Mouse (Mus musculus) heart, embryonic 11.5 days (tissue): Measurements from ENCODE around the gene Dennd5a. TPM values are rescaled to one million over a fixed set of nuclear protein-coding genes. Genes with fewer than 3 reads are reported as not detected.

Experiments used
- ATAC-seq: fragments of 200-750 bp; cut with Nextera tagmentation; replicated peaks from 2 replicates; pipeline ENCODE4 v1.8.0; 2017; ENCODE audit warnings: moderate library complexity; ENCODE audit not compliant: insufficient number of reproducible peaks, low FRiP score, low TSS enrichment
- H3K27ac ChIP-seq: fragments of 300-500 bp; sonication (generic); 2 replicates; pipeline ENCODE4 v1.5.1; 2014; ENCODE audit warnings: mild to moderate bottlenecking, low read depth, low read length
- H3K27me3 ChIP-seq: fragments of 300-500 bp; sonication (generic); 2 replicates; pipeline ENCODE4 v1.6.1; 2014; ENCODE audit warnings: mild to moderate bottlenecking, low read length, mixed read lengths; ENCODE audit not compliant: control insufficient read depth, insufficient read depth
- H3K36me3 ChIP-seq: fragments of 300-500 bp; sonication (generic); 2 replicates; pipeline ENCODE4 v1.6.1; 2014; ENCODE audit warnings: mild to moderate bottlenecking, low read length, moderate library complexity, mixed read lengths; ENCODE audit not compliant: control insufficient read depth, insufficient read depth
- H3K4me1 ChIP-seq: fragments of 300-500 bp; sonication (generic); 2 replicates; pipeline ENCODE4 v1.6.1; 2014; ENCODE audit warnings: low read length; ENCODE audit not compliant: control insufficient read depth, insufficient read depth
- H3K4me2 ChIP-seq: fragments of 300-500 bp; sonication (generic); 2 replicates; pipeline ENCODE4 v1.6.1; 2014; ENCODE audit warnings: mild to moderate bottlenecking, moderate library complexity
- H3K4me3 ChIP-seq: fragments of 300-500 bp; sonication (generic); 2 replicates; pipeline ENCODE4 v1.5.1; 2014; ENCODE audit warnings: low read depth, low read length
- H3K9ac ChIP-seq: fragments of 300-500 bp; sonication (generic); 2 replicates; pipeline ENCODE4 v1.6.1; 2014; ENCODE audit warnings: mild to moderate bottlenecking, low read depth, low read length, moderate library complexity
- H3K9me3 ChIP-seq: fragments of 300-500 bp; sonication (generic); replicated peaks from 2 replicates; pipeline ENCODE4 v1.6.1; 2016; ENCODE audit warnings: low read length; ENCODE audit not compliant: control insufficient read depth
- WGBS: fragments of 180-500 bp; shearing (Covaris S2); extraction: QIAGEN DNeasy Blood & Tissue Kit; methylation state at CpG from one replicate; pipeline ENCODE4 v1.1.7; 2014; ENCODE audit not compliant: insufficient replicate concordance; 5-methylcytosine and 5-hydroxymethylcytosine counted together
- polyA plus RNA-seq: library from polyadenylated mRNA; unstranded; fragments of >200 nt; fragmentation: Nextera tagmentation; extraction: Ambion mirVana; gene quantifications from 2 replicates; pipeline ENCODE4 v1.2.1, GENCODE M21; 2014

Dennd5a gene
- polyA plus RNA-seq, 1 experiment from 2014 or later: 50.6 TPM

- ATAC-seq: no peak
- Histone ChIP-seq H3K4me3 (peak overlapping the region; percentile 92), H3K27me3 (no peaks in the 10 kb centered on the region), H3K9ac (peak overlapping the region; percentile 95), H3K9me3 (no peaks in the 10 kb centered on the region; the same call in 1 of the 2 replicates), H3K4me1 (peaks cover 20% of the 10 kb centered on the region), H3K36me3 (no peaks in the 10 kb centered on the region), H3K27ac (peak overlapping the region; percentile 90), H3K4me2 (peak overlapping the region; percentile 89)
- WGBS: 5% methylated on average over 18 of the region's 18 CpGs
Measured at GRCm38 (mm10) chr7:109958843-109959715, 1.2 kb downstream of the Dennd5a start.

DNA sequence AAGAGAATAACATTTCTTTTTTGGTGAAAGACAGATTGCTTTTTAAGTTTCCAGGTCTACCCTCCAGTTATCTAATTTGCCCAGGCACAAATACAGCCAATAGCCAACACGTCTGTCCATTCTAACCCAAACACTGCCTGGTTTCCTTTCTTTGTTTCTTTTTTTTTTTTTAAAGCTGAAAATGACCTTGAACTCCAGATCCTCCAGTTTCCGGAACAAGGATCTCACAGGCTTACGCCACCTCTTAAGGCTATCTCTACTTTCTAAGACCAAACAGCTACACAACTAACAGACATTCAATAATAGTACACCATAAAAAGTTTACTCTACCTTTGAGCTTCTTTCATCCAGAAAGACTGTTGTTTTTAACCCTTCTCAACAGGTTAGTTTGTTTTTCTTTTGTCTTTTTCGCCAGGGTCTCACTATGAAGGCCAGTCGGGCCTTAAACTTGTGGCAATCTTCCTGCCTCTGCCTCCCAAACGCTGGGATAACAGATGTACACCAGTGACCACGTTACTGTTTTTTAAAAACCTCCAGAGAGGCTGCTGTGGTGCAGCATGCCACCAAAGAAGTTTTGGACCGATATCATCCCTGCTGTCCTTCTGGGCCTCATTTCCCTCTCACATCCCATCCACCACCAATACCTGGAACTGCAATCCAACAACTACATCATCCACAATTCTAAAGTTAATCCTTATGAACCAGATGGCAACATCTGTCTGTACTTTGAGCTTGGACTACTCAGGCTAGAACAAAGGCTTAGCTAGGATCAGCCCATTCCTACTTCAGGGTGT, 2.1 kb downstream of the Dennd5a start:
- no peaks in the 10 kb centered on the region for H3K27me3 ChIP-seq
- H3K27ac ChIP-seq: 0 out of 2 replicates have a peak overlapping the region, but pooled peaks have one; percentile 10
- 59% methylated on average over 8 of the region's 8 CpGs for WGBS
- no peak for ATAC-seq
- H3K4me2 ChIP-seq: peak overlapping the region; percentile 89
- peak overlapping the region; percentile 92 for H3K4me3 ChIP-seq
- no peaks in the 10 kb centered on the region for H3K9me3 ChIP-seq
- H3K36me3 ChIP-seq: no peaks in the 10 kb centered on the region
- peaks cover 20% of the 10 kb centered on the region for H3K4me1 ChIP-seq
- H3K9ac ChIP-seq: peak overlapping the region; percentile 95

DNA sequence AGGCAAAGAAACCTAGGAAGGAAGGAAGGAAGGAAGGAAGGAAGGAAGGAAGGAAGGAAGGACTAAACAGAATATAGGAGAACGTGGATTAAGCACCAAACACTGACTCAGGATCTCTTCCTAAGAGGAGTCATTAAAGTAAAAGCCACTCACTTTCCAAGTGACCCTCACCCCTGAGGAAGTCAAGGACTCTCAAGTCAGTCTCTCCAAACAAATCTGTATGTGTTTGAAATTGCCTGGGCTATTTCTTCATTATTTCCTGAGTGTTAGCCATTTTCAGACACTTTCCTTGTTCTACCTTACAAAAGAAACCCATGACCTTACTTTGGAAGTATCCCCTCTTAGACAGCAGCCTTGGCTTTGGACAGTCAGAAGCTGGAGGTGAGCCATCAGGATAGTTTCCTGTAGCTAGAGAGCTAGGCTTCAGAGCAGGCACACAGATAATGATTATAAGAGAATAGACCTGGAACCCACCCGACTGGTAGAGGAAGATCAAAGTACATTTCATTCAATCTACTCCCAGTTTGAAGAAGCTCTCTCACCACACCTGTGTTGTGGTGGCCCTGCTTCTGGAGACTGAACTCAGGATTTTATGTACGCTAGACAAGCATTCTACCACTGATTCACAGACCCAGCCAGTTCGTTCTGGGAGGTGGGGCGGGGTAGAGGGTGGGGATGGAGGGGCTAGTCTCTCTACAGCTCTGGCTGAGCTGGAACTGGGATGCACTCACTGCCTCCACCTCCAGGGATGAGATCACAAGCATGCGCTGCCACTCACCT, 5.5 kb downstream of the Dennd5a start:
- ATAC-seq: no peak
- 49% methylated on average over 6 of the region's 6 CpGs for WGBS
- no peaks in the 10 kb centered on the region for H3K36me3 ChIP-seq
- no peak overlapping the region for H3K4me2 ChIP-seq
- H3K9me3 ChIP-seq: no peaks in the 10 kb centered on the region
- H3K27me3 ChIP-seq: no peaks in the 10 kb centered on the region
- H3K4me3 ChIP-seq: no peak overlapping the region
- no peak overlapping the region for H3K9ac ChIP-seq
- H3K27ac ChIP-seq: no peak overlapping the region
- peaks cover 25% of the 10 kb centered on the region for H3K4me1 ChIP-seq

- H3K36me3 ChIP-seq: no peaks in the 10 kb centered on the region
- ATAC-seq: no peak
- H3K27ac ChIP-seq: no peak overlapping the region
- H3K4me2 ChIP-seq: no peak overlapping the region
- H3K27me3 ChIP-seq: no peaks in the 10 kb centered on the region
- no peak overlapping the region for H3K9ac ChIP-seq
- H3K4me3 ChIP-seq: no peak overlapping the region
- H3K4me1 ChIP-seq: peaks cover 16% of the 10 kb centered on the region
- no peaks in the 10 kb centered on the region for H3K9me3 ChIP-seq
- WGBS: 80% methylated on average over 4 of the region's 4 CpGs
Measured at GRCm38 (mm10) chr7:109951297-109951696, 9.0 kb downstream of the Dennd5a start.

DNA sequence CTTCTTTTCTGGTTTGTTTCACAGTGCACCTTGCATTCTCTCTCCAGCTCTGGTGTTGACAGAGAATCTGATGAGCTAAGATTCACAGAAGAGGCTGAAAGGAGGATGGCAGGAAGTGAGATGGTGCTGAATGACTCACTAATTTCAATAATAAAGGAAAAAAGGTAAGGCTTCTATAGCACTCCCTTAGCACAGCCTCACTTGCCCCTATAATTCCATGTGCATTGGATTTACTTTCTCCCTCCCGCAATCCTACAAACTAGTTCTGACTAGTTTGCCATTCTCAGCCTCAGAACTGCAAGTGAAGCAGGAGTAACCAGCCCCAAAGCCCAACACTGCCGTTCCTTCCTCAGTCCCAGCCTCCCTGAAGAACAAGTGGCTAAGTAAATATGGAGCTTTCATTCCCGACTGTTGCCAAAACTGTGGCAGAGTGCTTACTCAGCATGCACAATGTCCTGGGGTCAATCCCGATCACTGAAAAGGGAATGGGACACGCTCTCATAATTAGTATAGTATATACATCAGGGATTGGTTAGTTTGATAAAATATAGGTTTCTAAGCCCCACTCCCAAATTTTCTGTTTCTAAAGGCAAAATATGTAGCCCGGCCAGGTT, 15.7 kb downstream of the Dennd5a start:
- Histone ChIP-seq H3K27ac (peak overlapping the region; percentile 47; the same call in 1 of the 2 replicates), H3K36me3 (no peaks in the 10 kb centered on the region), H3K27me3 (no peaks in the 10 kb centered on the region), H3K9me3 (no peaks in the 10 kb centered on the region), H3K9ac (no peak overlapping the region), H3K4me3 (no peak overlapping the region), H3K4me1 (peaks cover 19% of the 10 kb centered on the region), H3K4me2 (peak overlapping the region; percentile 29; the same call in 1 of the 2 replicates)
- 60% methylated on average over 6 of the region's 6 CpGs for WGBS
- no peak for ATAC-seq

DNA sequence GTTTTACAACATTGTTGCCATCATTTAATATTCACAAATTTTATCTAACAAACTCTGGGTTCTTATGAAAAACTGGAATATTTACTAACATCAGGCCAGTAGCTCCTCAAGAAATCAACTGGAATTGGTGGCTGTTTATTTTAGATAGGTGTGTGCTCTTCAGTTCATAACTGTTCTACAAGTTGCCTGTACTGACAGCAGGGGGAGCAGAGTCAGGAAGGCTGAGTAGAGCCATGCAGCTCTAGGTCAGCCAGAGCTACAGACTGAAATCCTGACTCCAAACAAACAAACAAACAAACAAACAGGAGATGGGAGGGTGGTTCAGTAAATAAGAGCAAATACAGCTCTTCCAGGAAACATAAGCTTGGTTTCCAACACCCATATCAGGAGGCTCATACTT, 30.6 kb downstream of the Dennd5a start:
- no peaks in the 10 kb centered on the region; the same call in 1 of the 2 replicates for H3K4me1 ChIP-seq
- H3K9me3 ChIP-seq: no peaks in the 10 kb centered on the region
- no peak overlapping the region for H3K9ac ChIP-seq
- no peak overlapping the region for H3K27ac ChIP-seq
- H3K36me3 ChIP-seq: peaks cover 12% of the 10 kb centered on the region
- no peak overlapping the region for H3K4me3 ChIP-seq
- no peak overlapping the region for H3K4me2 ChIP-seq
- ATAC-seq: no peak
- H3K27me3 ChIP-seq: no peaks in the 10 kb centered on the region

- no peak overlapping the region for H3K4me2 ChIP-seq
- H3K36me3 ChIP-seq: peaks cover 5% of the 10 kb centered on the region
- H3K4me3 ChIP-seq: no peak overlapping the region
- no peaks in the 10 kb centered on the region for H3K9me3 ChIP-seq
- no peak overlapping the region for H3K9ac ChIP-seq
- no peak overlapping the region for H3K27ac ChIP-seq
- ATAC-seq: no peak
- 89% methylated on average over 6 of the region's 6 CpGs for WGBS
- H3K27me3 ChIP-seq: no peaks in the 10 kb centered on the region
- peaks cover 7% of the 10 kb centered on the region; the same call in 1 of the 2 replicates for H3K4me1 ChIP-seq
Measured at GRCm38 (mm10) chr7:109928365-109928764, 31.9 kb downstream of the Dennd5a start.

DNA sequence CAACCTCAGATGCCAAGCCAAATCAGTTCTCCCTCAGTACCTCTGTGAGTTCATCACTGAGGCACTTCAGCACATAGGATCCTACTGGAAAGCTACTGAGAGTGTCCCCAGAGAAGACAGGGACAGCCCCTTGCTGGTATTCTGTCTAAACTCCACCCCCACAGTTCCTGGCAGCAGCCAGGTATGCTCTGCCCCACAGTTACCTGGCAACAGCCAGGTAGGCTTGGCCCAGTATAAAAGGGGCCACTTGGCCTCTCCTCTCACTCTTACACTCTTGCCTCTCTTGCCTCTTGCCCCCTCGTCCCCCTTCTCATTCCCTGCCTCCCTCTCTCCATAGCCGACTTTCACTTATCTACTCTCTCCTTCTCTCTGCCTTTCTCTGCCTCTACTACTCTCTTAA, 35.3 kb downstream of the Dennd5a start:
- H3K4me2 ChIP-seq: no peak overlapping the region
- no peak overlapping the region for H3K4me3 ChIP-seq
- H3K27ac ChIP-seq: no peak overlapping the region
- peaks cover 7% of the 10 kb centered on the region; the same call in 1 of the 2 replicates for H3K4me1 ChIP-seq
- H3K27me3 ChIP-seq: no peaks in the 10 kb centered on the region
- H3K36me3 ChIP-seq: peaks cover 14% of the 10 kb centered on the region
- no peak for ATAC-seq
- H3K9me3 ChIP-seq: no peaks in the 10 kb centered on the region
- WGBS: 64% methylated on average over 2 of the region's 2 CpGs
- no peak overlapping the region for H3K9ac ChIP-seq
